Mouse (Mus musculus): Measurements from ENCODE around the gene Rere. TPM values are rescaled to one million over a fixed set of nuclear protein-coding genes. Genes with fewer than 3 reads are reported as not detected.

Gene Rere
- polyA plus RNA-seq, 2 experiments, result 28.5 to 43.3 TPM

DNA sequence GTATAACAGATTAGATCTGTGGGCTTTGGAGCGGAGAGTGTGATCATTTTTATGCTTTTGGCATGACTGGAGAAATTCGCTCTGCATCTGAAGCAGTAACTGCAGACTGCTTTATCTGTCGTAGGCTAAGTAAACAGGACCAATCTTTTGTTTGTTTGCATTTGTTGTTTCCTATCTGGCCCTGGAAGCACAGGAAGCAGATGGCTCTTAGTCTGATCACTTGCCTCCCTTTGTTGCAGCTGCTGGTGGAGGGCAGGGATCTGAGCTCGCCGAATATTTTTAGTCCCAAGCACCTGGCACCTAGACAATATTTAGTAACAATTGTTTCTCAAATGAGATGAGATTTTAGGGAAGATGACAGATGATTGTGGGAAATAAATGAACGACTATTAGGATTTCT is 123.1 kb downstream of the Rere start:
- Histone ChIP-seq H3K4me3 (replicated peaks; ENCODE audit: low read length) (no peak overlapping the region), H3K27ac (replicated peaks; ENCODE audit: low read depth, low read length) (no peak overlapping the region), H3K9me3 (ENCODE audit: control insufficient read depth, low read length) (no peaks in the 10 kb centered on the region), H3K27me3 (ENCODE audit: control insufficient read depth, insufficient read depth, low read length) (no peaks in the 10 kb centered on the region), H3K4me1 (ENCODE audit: control insufficient read depth, insufficient read depth, low read length) (peaks cover 33% of the 10 kb centered on the region), H3K4me2 (replicated peaks; ENCODE audit: low read depth, low read length, severe bottlenecking) (no peak overlapping the region), H3K36me3 (ENCODE audit: control insufficient read depth, insufficient read depth, low read length) (peaks cover 16% of the 10 kb centered on the region), H3K9ac (ENCODE audit: low read depth, low read length, severe bottlenecking) (no peak overlapping the region)
- ATAC-seq (ENCODE audit: low FRiP score, low read depth) (no peak), DNase-seq (ENCODE audit: low spot score) (no peak)
- 60% methylated on average over 6 of the region's 6 CpGs for WGBS
- no peak for TF ChIP-seq POLR2A (IDR thresholded peaks at IDR 0.05; ENCODE audit: borderline replicate concordance, extremely low read depth, insufficient read depth, insufficient read length)

DNA sequence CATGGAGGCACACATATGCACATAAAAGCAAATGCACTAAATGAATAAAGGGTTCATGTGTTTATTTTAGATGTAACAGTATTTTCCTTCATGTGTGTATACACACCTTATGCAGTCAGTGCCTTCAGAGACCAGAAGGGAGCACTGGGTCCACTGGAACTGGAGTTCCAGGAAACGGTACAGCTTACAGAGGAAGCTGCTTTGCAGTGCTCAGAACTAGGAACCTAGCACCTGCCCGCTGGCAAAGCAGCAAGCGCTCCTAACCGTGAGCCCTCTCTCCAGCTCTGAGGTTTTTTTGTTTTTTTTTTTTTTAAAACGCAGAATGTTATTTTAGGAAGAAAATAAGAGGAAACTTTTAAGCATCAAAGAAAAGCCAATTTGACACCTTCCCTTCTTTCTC is 124.3 kb downstream of the Rere start:
- no peak overlapping the region for H3K9ac ChIP-seq (ENCODE audit: low read depth, low read length, severe bottlenecking)
- DNase-seq (ENCODE audit: low spot score) (no peak), ATAC-seq (ENCODE audit: low FRiP score, low read depth) (no peak)
- H3K4me1 ChIP-seq (ENCODE audit: control insufficient read depth, insufficient read depth, low read length), result peaks cover 29% of the 10 kb centered on the region
- no peaks in the 10 kb centered on the region for H3K9me3 ChIP-seq (ENCODE audit: control insufficient read depth, low read length)
- 68% methylated on average over 5 of the region's 5 CpGs for WGBS
- no peak overlapping the region for H3K4me3 ChIP-seq (replicated peaks; ENCODE audit: low read length)
- no peak overlapping the region for H3K27ac ChIP-seq (replicated peaks; ENCODE audit: low read depth, low read length)
- no peak for TF ChIP-seq POLR2A (IDR thresholded peaks at IDR 0.05; ENCODE audit: borderline replicate concordance, extremely low read depth, insufficient read depth, insufficient read length)
- H3K27me3 ChIP-seq (ENCODE audit: control insufficient read depth, insufficient read depth, low read length), result no peaks in the 10 kb centered on the region
- no peak overlapping the region for H3K4me2 ChIP-seq (replicated peaks; ENCODE audit: low read depth, low read length, severe bottlenecking)
- peaks cover 17% of the 10 kb centered on the region for H3K36me3 ChIP-seq (ENCODE audit: control insufficient read depth, insufficient read depth, low read length)

DNA sequence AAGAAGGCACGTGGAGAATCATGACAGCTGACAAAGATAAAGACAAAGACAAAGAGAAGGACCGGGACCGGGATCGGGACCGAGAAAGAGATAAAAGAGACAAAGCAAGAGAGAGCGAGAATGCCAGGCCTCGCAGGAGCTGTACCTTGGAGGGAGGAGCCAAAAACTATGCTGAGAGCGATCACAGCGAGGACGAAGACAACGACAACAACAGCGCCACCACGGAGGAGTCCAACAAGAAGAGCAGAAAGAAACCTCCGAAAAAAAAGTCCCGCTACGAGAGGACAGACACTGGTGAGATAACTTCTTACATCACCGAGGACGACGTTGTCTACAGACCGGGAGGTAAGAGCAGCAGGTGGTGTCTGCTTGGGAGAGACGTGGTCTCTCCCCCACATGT is 124.9 kb downstream of the Rere start:
- whole genome bisulfite sequencing, result 75% methylated on average over 21 of the region's 21 CpGs
- Histone ChIP-seq H3K9ac (ENCODE audit: low read depth, low read length, severe bottlenecking) (no peak overlapping the region), H3K36me3 (ENCODE audit: control insufficient read depth, insufficient read depth, low read length) (peaks cover 17% of the 10 kb centered on the region), H3K4me3 (replicated peaks; ENCODE audit: low read length) (no peak overlapping the region), H3K27ac (replicated peaks; ENCODE audit: low read depth, low read length) (no peak overlapping the region), H3K4me1 (ENCODE audit: control insufficient read depth, insufficient read depth, low read length) (peaks cover 26% of the 10 kb centered on the region), H3K9me3 (ENCODE audit: control insufficient read depth, low read length) (no peaks in the 10 kb centered on the region), H3K27me3 (ENCODE audit: control insufficient read depth, insufficient read depth, low read length) (no peaks in the 10 kb centered on the region), H3K4me2 (replicated peaks; ENCODE audit: low read depth, low read length, severe bottlenecking) (no peak overlapping the region)
- ATAC-seq (ENCODE audit: low FRiP score, low read depth) (no peak), DNase-seq (ENCODE audit: low spot score) (no peak)
- no peak for TF ChIP-seq POLR2A (IDR thresholded peaks at IDR 0.05; ENCODE audit: borderline replicate concordance, extremely low read depth, insufficient read depth, insufficient read length)

DNA sequence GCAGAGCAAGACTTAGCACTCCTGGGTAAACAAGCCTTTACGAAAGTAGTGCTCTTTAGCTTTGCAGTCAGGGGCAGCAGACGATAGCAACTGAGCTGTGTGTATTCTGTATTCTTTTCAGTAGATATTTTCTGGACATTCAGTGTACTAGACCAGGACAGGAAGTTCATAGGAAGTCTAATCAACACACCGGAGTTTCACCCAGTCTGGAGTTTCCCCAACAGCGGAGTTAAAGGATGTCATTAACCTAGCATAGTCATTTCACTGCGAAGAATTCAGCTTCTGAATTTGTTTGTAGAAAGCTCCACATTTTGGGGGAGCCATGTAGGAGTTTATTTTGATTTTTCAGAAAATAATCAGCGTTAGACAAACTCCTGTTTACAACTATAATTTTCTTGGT is 125.4 kb downstream of the Rere start:
- Histone ChIP-seq H3K36me3 (ENCODE audit: control insufficient read depth, insufficient read depth, low read length) (peaks cover 17% of the 10 kb centered on the region), H3K4me1 (ENCODE audit: control insufficient read depth, insufficient read depth, low read length) (peaks cover 21% of the 10 kb centered on the region), H3K9ac (ENCODE audit: low read depth, low read length, severe bottlenecking) (no peak overlapping the region), H3K27ac (replicated peaks; ENCODE audit: low read depth, low read length) (no peak overlapping the region), H3K4me2 (replicated peaks; ENCODE audit: low read depth, low read length, severe bottlenecking) (no peak overlapping the region), H3K4me3 (replicated peaks; ENCODE audit: low read length) (no peak overlapping the region), H3K9me3 (ENCODE audit: control insufficient read depth, low read length) (no peaks in the 10 kb centered on the region), H3K27me3 (ENCODE audit: control insufficient read depth, insufficient read depth, low read length) (no peaks in the 10 kb centered on the region)
- 88% methylated on average over 6 of the region's 6 CpGs for WGBS
- no peak for TF ChIP-seq POLR2A (IDR thresholded peaks at IDR 0.05; ENCODE audit: borderline replicate concordance, extremely low read depth, insufficient read depth, insufficient read length)
- ATAC-seq (ENCODE audit: low FRiP score, low read depth), result no peak
- no peak for DNase-seq (ENCODE audit: low spot score)

DNA sequence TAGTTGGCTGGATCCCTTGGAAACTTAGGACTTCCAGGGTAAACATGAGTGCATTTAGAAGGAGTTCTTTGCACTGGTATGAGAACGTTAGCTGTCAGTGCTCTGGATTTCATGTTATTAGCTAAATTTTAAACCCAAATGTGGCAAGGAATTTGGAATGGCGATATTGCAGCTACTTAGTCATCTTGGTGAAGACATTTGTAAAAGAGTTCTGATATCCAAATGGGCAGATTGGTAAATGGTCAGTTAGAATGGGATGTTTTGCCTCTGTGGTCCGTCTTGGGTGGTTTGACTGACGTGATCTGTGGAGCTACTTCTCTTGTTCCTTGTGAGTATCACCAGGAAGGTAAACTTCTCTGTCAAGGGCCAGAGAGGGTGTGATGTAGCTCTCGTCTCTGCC is 132.8 kb downstream of the Rere start:
- Histone ChIP-seq H3K4me2 (replicated peaks; ENCODE audit: low read depth, low read length, severe bottlenecking) (no peak overlapping the region), H3K4me3 (replicated peaks; ENCODE audit: low read length) (no peak overlapping the region), H3K27ac (replicated peaks; ENCODE audit: low read depth, low read length) (no peak overlapping the region), H3K9me3 (ENCODE audit: control insufficient read depth, low read length) (no peaks in the 10 kb centered on the region), H3K4me1 (ENCODE audit: control insufficient read depth, insufficient read depth, low read length) (0 out of 2 replicates have a peak, but pooled peaks cover 2% of the 10 kb centered on the region), H3K27me3 (ENCODE audit: control insufficient read depth, insufficient read depth, low read length) (no peaks in the 10 kb centered on the region), H3K9ac (ENCODE audit: low read depth, low read length, severe bottlenecking) (no peak overlapping the region), H3K36me3 (ENCODE audit: control insufficient read depth, insufficient read depth, low read length) (peaks cover 10% of the 10 kb centered on the region; the same call in 1 of the 2 replicates)
- no peak for ATAC-seq (ENCODE audit: low FRiP score, low read depth)
- no peak for TF ChIP-seq POLR2A (IDR thresholded peaks at IDR 0.05; ENCODE audit: borderline replicate concordance, extremely low read depth, insufficient read depth, insufficient read length)
- WGBS, result 77% methylated on average over 5 of the region's 5 CpGs
- no peak for DNase-seq (ENCODE audit: low spot score)

DNA sequence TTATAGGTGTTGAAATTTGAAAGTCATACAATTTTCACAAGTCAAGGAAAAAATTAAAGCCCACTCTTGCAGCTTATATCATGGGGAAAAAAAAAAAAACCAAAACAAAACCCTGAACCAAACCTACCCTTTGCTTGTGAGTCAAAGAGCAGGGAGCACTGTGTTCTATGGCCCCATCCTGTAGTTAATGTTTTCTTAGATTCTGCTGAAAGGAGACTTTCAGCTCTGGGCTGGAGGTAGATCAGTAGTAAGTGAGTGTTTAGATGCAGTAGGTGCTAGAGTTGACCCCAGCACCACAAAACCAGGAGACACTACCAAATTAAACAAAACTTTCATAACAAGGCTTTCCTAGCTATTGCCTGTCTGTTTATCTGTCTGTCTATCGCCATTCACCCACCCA is 133.3 kb downstream of the Rere start:
- no peak for TF ChIP-seq POLR2A (IDR thresholded peaks at IDR 0.05; ENCODE audit: borderline replicate concordance, extremely low read depth, insufficient read depth, insufficient read length)
- WGBS, result 88% methylated on average over 1 of the region's 1 CpGs

More for the DNA sequence above, 133.3 kb downstream of the Rere start:
- no peak for DNase-seq (ENCODE audit: low spot score)
- no peaks in the 10 kb centered on the region for H3K27me3 ChIP-seq (ENCODE audit: control insufficient read depth, insufficient read depth, low read length)
- H3K9ac ChIP-seq (ENCODE audit: low read depth, low read length, severe bottlenecking), result no peak overlapping the region
- no peak for ATAC-seq (ENCODE audit: low FRiP score, low read depth)
- peaks cover 7% of the 10 kb centered on the region; the same call in 1 of the 2 replicates for H3K36me3 ChIP-seq (ENCODE audit: control insufficient read depth, insufficient read depth, low read length)
- no peak overlapping the region for H3K4me3 ChIP-seq (replicated peaks; ENCODE audit: low read length)
- no peak overlapping the region for H3K4me2 ChIP-seq (replicated peaks; ENCODE audit: low read depth, low read length, severe bottlenecking)
- no peak overlapping the region for H3K27ac ChIP-seq (replicated peaks; ENCODE audit: low read depth, low read length)
- H3K4me1 ChIP-seq (ENCODE audit: control insufficient read depth, insufficient read depth, low read length), result 0 out of 2 replicates have a peak, but pooled peaks cover 2% of the 10 kb centered on the region
- no peaks in the 10 kb centered on the region for H3K9me3 ChIP-seq (ENCODE audit: control insufficient read depth, low read length)
